Mouse (Mus musculus): ENCODE results near the gene Enpp7. TPM values are rescaled to one million over a fixed set of nuclear protein-coding genes. Genes with fewer than 3 reads are reported as not detected.
A peak's percentile ranks its signal among the peaks of the same experiment; 100 is the strongest.

Gene Enpp7
- polyA plus RNA-seq, 1 experiment from 2014 or later = not detected

DNA sequence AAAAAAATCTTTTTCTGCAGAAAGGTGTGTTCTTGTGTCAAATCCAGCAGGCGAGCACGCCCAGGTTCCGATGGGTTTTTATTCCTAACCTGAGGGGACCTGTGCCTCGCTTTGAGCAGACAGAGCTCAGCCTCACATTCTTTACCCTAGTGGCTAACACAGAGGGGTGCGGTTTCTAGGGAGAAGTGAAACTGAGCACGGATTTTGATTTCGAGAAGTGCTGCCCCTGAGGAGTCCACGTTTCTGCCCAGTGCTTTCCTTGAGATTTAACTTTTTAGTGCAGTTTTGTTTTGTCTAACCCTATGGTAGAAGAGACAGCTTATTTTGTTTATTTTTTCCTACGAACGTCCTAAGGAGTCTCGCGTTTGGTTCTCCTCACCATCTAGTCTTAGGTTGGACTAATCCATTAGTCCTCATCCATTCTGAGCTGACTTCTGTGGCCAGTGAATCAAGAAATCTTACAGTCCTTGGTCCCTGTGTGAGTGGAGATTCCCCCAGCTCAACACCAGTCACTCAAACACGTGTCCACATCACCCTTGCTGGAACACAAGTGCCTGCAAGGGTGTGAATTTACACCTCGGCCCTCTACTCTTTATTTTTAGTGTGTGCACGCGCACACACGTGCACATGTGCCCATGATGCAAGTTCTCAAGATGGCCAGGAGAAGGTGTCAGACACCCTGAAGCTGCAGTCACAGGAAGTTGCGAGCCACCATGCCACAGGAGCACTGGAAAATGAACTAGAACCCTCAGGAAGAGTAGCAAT, 6.8 kb upstream of the Enpp7 start:
- Histone ChIP-seq H3K27me3 (ENCODE audit: control insufficient read depth, insufficient read depth, low read length) (peaks cover 3% of the 10 kb centered on the region; the same call in 1 of the 2 replicates), H3K36me3 (ENCODE audit: control insufficient read depth, insufficient read depth, low read length) (no peaks in the 10 kb centered on the region), H3K9me3 (ENCODE audit: control insufficient read depth, low read length) (no peaks in the 10 kb centered on the region), H3K4me2 (ENCODE audit: low read depth, severe bottlenecking) (no peak overlapping the region), H3K27ac (replicated peaks; ENCODE audit: low read depth, low read length) (no peak overlapping the region), H3K4me3 (ENCODE audit: low read depth, low read length) (no peak overlapping the region), H3K9ac (ENCODE audit: low read length) (no peak overlapping the region), H3K4me1 (ENCODE audit: control insufficient read depth, insufficient read depth, low read length) (no peaks in the 10 kb centered on the region)
- no peak for ATAC-seq (ENCODE audit: insufficient number of reproducible peaks, low FRiP score, low TSS enrichment, low read depth)
- no peak for DNase-seq (ENCODE audit: low spot score)
- 71% methylated on average over 18 of the region's 18 CpGs for WGBS

DNA sequence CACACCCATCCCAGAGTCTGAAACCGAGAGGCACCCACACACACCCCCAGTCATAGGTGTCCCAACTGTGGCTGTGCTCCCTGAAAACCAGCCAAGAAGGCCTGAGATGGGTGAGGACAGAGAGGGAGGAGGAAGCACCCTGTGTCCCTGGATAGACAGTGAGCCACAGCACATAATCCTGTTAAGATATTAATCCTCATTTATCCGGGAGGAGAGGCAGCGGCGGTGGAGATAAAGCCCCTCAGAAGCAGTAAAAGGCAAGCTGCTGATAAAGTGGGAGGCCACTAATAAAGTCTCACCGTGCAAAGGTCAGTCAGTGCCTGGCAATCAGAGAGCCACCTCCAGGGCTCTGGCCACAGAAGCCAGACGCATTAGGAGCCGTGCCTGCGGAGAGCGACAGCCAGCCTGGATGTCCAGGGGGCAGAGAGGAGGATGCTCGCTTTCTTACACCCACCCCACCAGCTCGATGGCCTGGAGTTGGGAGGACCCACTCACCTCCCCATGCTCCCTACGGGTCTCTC, 5.3 kb upstream of the Enpp7 start:
- WGBS = 33% methylated on average over 12 of the region's 12 CpGs
- H3K9ac ChIP-seq (ENCODE audit: low read length) = no peak overlapping the region
- H3K9me3 ChIP-seq (ENCODE audit: control insufficient read depth, low read length) = no peaks in the 10 kb centered on the region
- no peaks in the 10 kb centered on the region for H3K36me3 ChIP-seq (ENCODE audit: control insufficient read depth, insufficient read depth, low read length)
- no peak overlapping the region for H3K27ac ChIP-seq (replicated peaks; ENCODE audit: low read depth, low read length)
- ATAC-seq (ENCODE audit: insufficient number of reproducible peaks, low FRiP score, low TSS enrichment, low read depth) (no peak), DNase-seq (ENCODE audit: low spot score) (no peak)
- peaks cover 3% of the 10 kb centered on the region; the same call in 1 of the 2 replicates for H3K27me3 ChIP-seq (ENCODE audit: control insufficient read depth, insufficient read depth, low read length)
- H3K4me1 ChIP-seq (ENCODE audit: control insufficient read depth, insufficient read depth, low read length) = no peaks in the 10 kb centered on the region
- no peak overlapping the region for H3K4me3 ChIP-seq (ENCODE audit: low read depth, low read length)
- H3K4me2 ChIP-seq (ENCODE audit: low read depth, severe bottlenecking) = no peak overlapping the region

DNA sequence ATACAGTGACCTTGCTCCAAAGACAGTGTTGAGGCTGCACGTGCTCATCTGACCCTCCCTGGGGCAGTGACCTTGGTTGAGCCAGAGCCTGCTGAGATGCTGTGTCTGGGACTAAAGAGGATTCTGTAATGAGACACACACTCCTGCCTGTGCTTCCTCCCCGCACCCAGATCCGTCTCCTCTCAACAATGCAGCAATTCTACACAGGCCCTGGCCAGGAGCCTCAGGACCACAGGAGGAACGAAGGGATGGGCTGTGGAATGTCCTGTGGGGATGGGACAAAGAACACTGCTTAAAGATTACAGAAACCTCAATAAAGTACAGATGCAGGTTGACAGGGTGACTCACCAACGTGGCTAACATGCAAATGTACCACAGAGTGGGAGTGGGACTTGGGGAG, 2.4 kb upstream of the Enpp7 start:
- ATAC-seq (ENCODE audit: insufficient number of reproducible peaks, low FRiP score, low TSS enrichment, low read depth) (no peak), DNase-seq (ENCODE audit: low spot score) (no peak)
- Histone ChIP-seq H3K9ac (ENCODE audit: low read length) (no peak overlapping the region), H3K4me3 (ENCODE audit: low read depth, low read length) (no peak overlapping the region), H3K9me3 (ENCODE audit: control insufficient read depth, low read length) (no peaks in the 10 kb centered on the region), H3K4me1 (ENCODE audit: control insufficient read depth, insufficient read depth, low read length) (no peaks in the 10 kb centered on the region), H3K36me3 (ENCODE audit: control insufficient read depth, insufficient read depth, low read length) (no peaks in the 10 kb centered on the region), H3K27me3 (ENCODE audit: control insufficient read depth, insufficient read depth, low read length) (no peaks in the 10 kb centered on the region), H3K4me2 (ENCODE audit: low read depth, severe bottlenecking) (no peak overlapping the region), H3K27ac (replicated peaks; ENCODE audit: low read depth, low read length) (no peak overlapping the region)
- 64% methylated on average over 5 of the region's 5 CpGs for WGBS

- Histone ChIP-seq H3K4me1 (ENCODE audit: control insufficient read depth, insufficient read depth, low read length) (no peaks in the 10 kb centered on the region), H3K9me3 (ENCODE audit: control insufficient read depth, low read length) (no peaks in the 10 kb centered on the region), H3K9ac (ENCODE audit: low read length) (no peak overlapping the region), H3K27ac (replicated peaks; ENCODE audit: low read depth, low read length) (no peak overlapping the region), H3K27me3 (ENCODE audit: control insufficient read depth, insufficient read depth, low read length) (no peaks in the 10 kb centered on the region), H3K4me3 (ENCODE audit: low read depth, low read length) (no peak overlapping the region), H3K36me3 (ENCODE audit: control insufficient read depth, insufficient read depth, low read length) (no peaks in the 10 kb centered on the region), H3K4me2 (ENCODE audit: low read depth, severe bottlenecking) (no peak overlapping the region)
- ATAC-seq (ENCODE audit: insufficient number of reproducible peaks, low FRiP score, low TSS enrichment, low read depth) (no peak), DNase-seq (ENCODE audit: low spot score) (no peak)
- 59% methylated on average over 3 of the region's 3 CpGs for WGBS
Measured at GRCm38 (mm10) chr11:118992781-118993180, 4.8 kb downstream of the Enpp7 start.

- Histone ChIP-seq H3K9me3 (ENCODE audit: control insufficient read depth, low read length) (no peaks in the 10 kb centered on the region), H3K4me2 (ENCODE audit: low read depth, severe bottlenecking) (no peak overlapping the region), H3K27ac (replicated peaks; ENCODE audit: low read depth, low read length) (no peak overlapping the region), H3K4me1 (ENCODE audit: control insufficient read depth, insufficient read depth, low read length) (peaks cover 7% of the 10 kb centered on the region; the same call in 1 of the 2 replicates), H3K27me3 (ENCODE audit: control insufficient read depth, insufficient read depth, low read length) (peaks cover 11% of the 10 kb centered on the region; the same call in 1 of the 2 replicates), H3K9ac (ENCODE audit: low read length) (no peak overlapping the region), H3K36me3 (ENCODE audit: control insufficient read depth, insufficient read depth, low read length) (no peaks in the 10 kb centered on the region), H3K4me3 (ENCODE audit: low read depth, low read length) (no peak overlapping the region)
- DNase-seq (ENCODE audit: low spot score) (no peak), ATAC-seq (ENCODE audit: insufficient number of reproducible peaks, low FRiP score, low TSS enrichment, low read depth) (no peak)
- 35% methylated on average over 4 of the region's 4 CpGs for WGBS
Measured at GRCm38 (mm10) chr11:118995448-118995847, 7.5 kb downstream of the Enpp7 start.

- Histone ChIP-seq H3K36me3 (ENCODE audit: control insufficient read depth, insufficient read depth, low read length) (no peaks in the 10 kb centered on the region), H3K4me3 (ENCODE audit: low read depth, low read length) (no peak overlapping the region), H3K27ac (replicated peaks; ENCODE audit: low read depth, low read length) (no peak overlapping the region), H3K4me2 (ENCODE audit: low read depth, severe bottlenecking) (no peak overlapping the region), H3K9ac (ENCODE audit: low read length) (no peak overlapping the region), H3K4me1 (ENCODE audit: control insufficient read depth, insufficient read depth, low read length) (peaks cover 7% of the 10 kb centered on the region; the same call in 1 of the 2 replicates), H3K9me3 (ENCODE audit: control insufficient read depth, low read length) (no peaks in the 10 kb centered on the region), H3K27me3 (ENCODE audit: control insufficient read depth, insufficient read depth, low read length) (peaks cover 11% of the 10 kb centered on the region; the same call in 1 of the 2 replicates)
- DNase-seq (ENCODE audit: low spot score) = no peak
- 81% methylated on average over 3 of the region's 3 CpGs for WGBS
- no peak for ATAC-seq (ENCODE audit: insufficient number of reproducible peaks, low FRiP score, low TSS enrichment, low read depth)
Measured at GRCm38 (mm10) chr11:118997182-118997581, 9.2 kb downstream of the Enpp7 start.

- Histone ChIP-seq H3K36me3 (ENCODE audit: control insufficient read depth, insufficient read depth, low read length) (no peaks in the 10 kb centered on the region), H3K4me2 (ENCODE audit: low read depth, severe bottlenecking) (peak overlapping the region; percentile 42; the same call in 1 of the 2 replicates), H3K27ac (replicated peaks; ENCODE audit: low read depth, low read length) (no peak overlapping the region), H3K4me3 (ENCODE audit: low read depth, low read length) (peak overlapping the region; percentile 19), H3K4me1 (ENCODE audit: control insufficient read depth, insufficient read depth, low read length) (peaks cover 7% of the 10 kb centered on the region; the same call in 1 of the 2 replicates), H3K27me3 (ENCODE audit: control insufficient read depth, insufficient read depth, low read length) (peaks cover 11% of the 10 kb centered on the region; the same call in 1 of the 2 replicates), H3K9ac (ENCODE audit: low read length) (no peak overlapping the region), H3K9me3 (ENCODE audit: control insufficient read depth, low read length) (no peaks in the 10 kb centered on the region)
- WGBS = 10% methylated on average over 30 of the region's 30 CpGs
- DNase-seq (ENCODE audit: low spot score) (peak; percentile 98), ATAC-seq (ENCODE audit: insufficient number of reproducible peaks, low FRiP score, low TSS enrichment, low read depth) (peak; percentile 37; the same call in 1 of the 2 replicates)
Measured at GRCm38 (mm10) chr11:118998540-118999265, 10.7 kb downstream of the Enpp7 start.

GRCm38 (mm10) chr11:118999361-118999804, 11.4 kb downstream of the Enpp7 start:
- no peak overlapping the region for H3K27ac ChIP-seq (replicated peaks; ENCODE audit: low read depth, low read length)
- H3K4me3 ChIP-seq (ENCODE audit: low read depth, low read length) = peak overlapping the region; percentile 19; the same call in 1 of the 2 replicates
- 5% methylated on average over 26 of the region's 26 CpGs for whole genome bisulfite sequencing
- ATAC-seq (ENCODE audit: insufficient number of reproducible peaks, low FRiP score, low TSS enrichment, low read depth) (peak; percentile 54; the same call in 1 of the 2 replicates), DNase-seq (ENCODE audit: low spot score) (peak; percentile 76)
- peak overlapping the region; percentile 42; the same call in 1 of the 2 replicates for H3K4me2 ChIP-seq (ENCODE audit: low read depth, severe bottlenecking)
- peaks cover 11% of the 10 kb centered on the region; the same call in 1 of the 2 replicates for H3K27me3 ChIP-seq (ENCODE audit: control insufficient read depth, insufficient read depth, low read length)
- H3K4me1 ChIP-seq (ENCODE audit: control insufficient read depth, insufficient read depth, low read length) = peaks cover 7% of the 10 kb centered on the region; the same call in 1 of the 2 replicates
- H3K9me3 ChIP-seq (ENCODE audit: control insufficient read depth, low read length) = no peaks in the 10 kb centered on the region
- no peak overlapping the region; the same call in 1 of the 2 replicates for H3K9ac ChIP-seq (ENCODE audit: low read length)
- no peaks in the 10 kb centered on the region for H3K36me3 ChIP-seq (ENCODE audit: control insufficient read depth, insufficient read depth, low read length)
